Mouse (Mus musculus) embryonic fibroblast, embryonic 13.5 days (primary cell): ENCODE data around the gene Cmc2.

Experiments
- CTCF ChIP-seq: IDR thresholded peaks from 2 replicates; pipeline ENCODE4 v1.5.1; 2011; ENCODE audit warnings: mild to moderate bottlenecking, control low read depth, low read length, moderate library complexity, borderline replicate concordance; ENCODE audit not compliant: insufficient read depth
- POLR2A ChIP-seq: IDR thresholded peaks from 2 replicates; pipeline ENCODE4 v1.6.1; 2011; ENCODE audit warnings: low read depth, mild to moderate bottlenecking, control low read depth, low read length, moderate library complexity

DNA sequence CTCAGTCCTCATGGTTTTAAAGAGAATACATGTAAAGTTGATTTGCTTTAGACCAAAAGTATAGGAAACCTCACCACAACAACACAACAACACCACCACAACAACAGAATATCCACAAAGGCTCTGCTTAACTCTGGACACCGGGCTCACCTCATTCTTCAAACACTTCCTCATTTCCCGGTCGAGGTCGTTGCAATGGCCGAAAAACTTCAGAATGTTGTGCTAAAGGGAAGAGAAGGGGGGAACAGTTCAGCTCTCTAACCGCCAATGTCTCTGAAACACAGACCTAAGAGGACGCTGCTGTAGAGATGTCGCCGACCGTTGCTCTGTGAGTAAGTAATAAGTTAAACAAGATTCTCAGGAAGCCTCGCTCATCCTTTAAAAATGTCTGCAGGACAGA lies 27.3 kb downstream of the Cmc2 start:
- TF ChIP-seq CTCF = no peak
- no peak for TF ChIP-seq POLR2A
